Comparison of ENCODE assay signal across 8 mouse cellular contexts in genomic region chr2:25558774-25559173, GRCm38 (mm10). TPM values are rescaled to one million over a fixed set of nuclear protein-coding genes. Genes with fewer than 3 reads are reported as not detected.
A peak's percentile ranks its signal among the peaks of the same experiment; 100 is the strongest.
DNase-seq lines count a peak whose midpoint lies in the region; ATAC-seq lines count a peak whose summit lies in the region.
"Had no signal": no experiment of that assay in that cellular context is flagged by ENCODE, and none has a peak within 500 bp of the region (broad histone marks: within the 10 kb centered on the region; RNA-seq: fewer than 3 reads in every experiment).

No protein-coding gene starts in this region.

- no peak for DNase-seq in lung, adult 18-20 months
- DNase-seq in forebrain, embryonic 14.5 days (ENCODE audit: low spot score), result no peak
- no peak for DNase-seq in adrenal gland, postnatal 14 days

- peak overlapping the region; percentile 96 for H3K9ac ChIP-seq in lung, embryonic 16.5 days (ENCODE audit: low read length)
- H3K9ac ChIP-seq in forebrain, embryonic 14.5 days (ENCODE audit: low read length), result peak overlapping the region; percentile 97
- peak overlapping the region; percentile 94 for H3K9ac ChIP-seq in limb, embryonic 15.5 days
- peak overlapping the region; percentile 95 for H3K9ac ChIP-seq in stomach, embryonic 16.5 days (ENCODE audit: low read length)

- ATAC-seq in lung, embryonic 16.5 days (ENCODE audit: low read depth), result no peak
- ATAC-seq in forebrain, embryonic 14.5 days, result no peak
- ATAC-seq in limb, embryonic 15.5 days (ENCODE audit: insufficient number of reproducible peaks, low FRiP score, low TSS enrichment, low read depth), result no peak
- ATAC-seq in stomach, embryonic 16.5 days (ENCODE audit: insufficient read depth, low FRiP score), result no peak
- no peak for ATAC-seq in cerebellum, adult (ENCODE audit: insufficient number of reproducible peaks, low FRiP score, low TSS enrichment)

- no peaks in the 10 kb centered on the region for H3K27me3 ChIP-seq in lung, embryonic 16.5 days (ENCODE audit: control insufficient read depth, insufficient read depth, low read depth, low read length)
- H3K27me3 ChIP-seq in forebrain, embryonic 14.5 days (replicated peaks; ENCODE audit: control insufficient read depth, insufficient read depth, low read length), result no peaks in the 10 kb centered on the region
- no peaks in the 10 kb centered on the region for H3K27me3 ChIP-seq in limb, embryonic 15.5 days
- H3K27me3 ChIP-seq in stomach, embryonic 16.5 days (ENCODE audit: control insufficient read depth, insufficient read depth, low read length), result no peaks in the 10 kb centered on the region

- H3K9me3 ChIP-seq in lung, embryonic 16.5 days (ENCODE audit: control insufficient read depth, low read length), result no peaks in the 10 kb centered on the region
- no peaks in the 10 kb centered on the region for H3K9me3 ChIP-seq in forebrain, embryonic 14.5 days (replicated peaks; ENCODE audit: control insufficient read depth, low read length)
- no peaks in the 10 kb centered on the region for H3K9me3 ChIP-seq in limb, embryonic 15.5 days
- no peaks in the 10 kb centered on the region for H3K9me3 ChIP-seq in stomach, embryonic 16.5 days (replicated peaks; ENCODE audit: control insufficient read depth, low read length)

- peak overlapping the region; percentile 82 for H3K4me2 ChIP-seq in lung, embryonic 16.5 days (ENCODE audit: low read depth, low read length)
- H3K4me2 ChIP-seq in forebrain, embryonic 14.5 days (ENCODE audit: low read length), result peak overlapping the region; percentile 86
- H3K4me2 ChIP-seq in limb, embryonic 15.5 days, result peak overlapping the region; percentile 83
- peak overlapping the region; percentile 95 for H3K4me2 ChIP-seq in stomach, embryonic 16.5 days (ENCODE audit: low read depth, low read length)

- H3K27ac ChIP-seq in lung, embryonic 16.5 days (ENCODE audit: low read length), result no peak overlapping the region
- no peak overlapping the region for H3K27ac ChIP-seq in forebrain, embryonic 14.5 days (ENCODE audit: low read depth, low read length)
- H3K27ac ChIP-seq in limb, embryonic 15.5 days, result peak overlapping the region; percentile 80; the same call in 1 of the 2 replicates
- H3K27ac ChIP-seq in stomach, embryonic 16.5 days (ENCODE audit: low read length), result no peak overlapping the region

- H3K4me1 ChIP-seq in lung, embryonic 16.5 days (replicated peaks; ENCODE audit: control insufficient read depth, insufficient read depth, low read length), result peaks cover 18% of the 10 kb centered on the region
- H3K4me1 ChIP-seq in forebrain, embryonic 14.5 days (ENCODE audit: control insufficient read depth, insufficient read depth, low read length), result peaks cover 17% of the 10 kb centered on the region
- H3K4me1 ChIP-seq in limb, embryonic 15.5 days, result peaks cover 31% of the 10 kb centered on the region
- peaks cover 18% of the 10 kb centered on the region for H3K4me1 ChIP-seq in stomach, embryonic 16.5 days (ENCODE audit: control insufficient read depth, insufficient read depth, low read length)

- H3K36me3 ChIP-seq in lung, embryonic 16.5 days (ENCODE audit: control insufficient read depth, insufficient read depth, low read length), result peaks cover 30% of the 10 kb centered on the region
- peaks cover 35% of the 10 kb centered on the region for H3K36me3 ChIP-seq in forebrain, embryonic 14.5 days (ENCODE audit: control insufficient read depth, insufficient read depth, low read length)
- peaks cover 43% of the 10 kb centered on the region for H3K36me3 ChIP-seq in limb, embryonic 15.5 days
- peaks cover 22% of the 10 kb centered on the region for H3K36me3 ChIP-seq in stomach, embryonic 16.5 days (ENCODE audit: control insufficient read depth, insufficient read depth, low read length)

- WGBS in lung, embryonic 16.5 days, result 70% methylated on average over 6 of the region's 6 CpGs
- 59% methylated on average over 6 of the region's 6 CpGs for WGBS in forebrain, embryonic 14.5 days
- WGBS in limb, embryonic 15.5 days, result 42% methylated on average over 6 of the region's 6 CpGs
- WGBS in stomach, embryonic 16.5 days, result 59% methylated on average over 6 of the region's 6 CpGs

- H3K4me3 ChIP-seq in lung, embryonic 16.5 days (ENCODE audit: low read length), result peak overlapping the region; percentile 94
- H3K4me3 ChIP-seq in forebrain, embryonic 14.5 days (ENCODE audit: low read depth, low read length), result peak overlapping the region; percentile 89
- peak overlapping the region; percentile 99 for H3K4me3 ChIP-seq in limb, embryonic 15.5 days
- H3K4me3 ChIP-seq in stomach, embryonic 16.5 days (replicated peaks; ENCODE audit: low read length), result peak overlapping the region; percentile 87

RNA-seq across cellular contexts. Expression of gene Edf1, which starts 1.1 kb away (rescaled TPM):
- 319 and 355 TPM in 2 replicates for polyA plus RNA-seq in lung, embryonic 16.5 days (2015; fragmentation: Nextera tagmentation; extraction: Ambion mirVana)
- 369 and 370 TPM in 2 replicates for polyA plus RNA-seq in forebrain, embryonic 14.5 days (2014; fragmentation: Nextera tagmentation; extraction: Ambion mirVana)
- 388 and 396 TPM in 2 replicates for polyA plus RNA-seq in limb, embryonic 15.5 days (2015; fragmentation: Nextera tagmentation; extraction: Ambion mirVana)
- polyA plus RNA-seq in stomach, embryonic 16.5 days (2015; fragmentation: Nextera tagmentation; extraction: Ambion mirVana), result 377 and 401 TPM in 2 replicates
- total RNA-seq in adrenal gland, postnatal 14 days (2021), result 312 and 335 TPM in 2 replicates

RNA-seq across cellular contexts. Expression of gene Traf2, which starts 12.0 kb away (rescaled TPM):
- polyA plus RNA-seq in lung, embryonic 16.5 days (2015; fragmentation: Nextera tagmentation; extraction: Ambion mirVana), result 38.2 and 39.1 TPM in 2 replicates
- 26.7 and 29.4 TPM in 2 replicates for polyA plus RNA-seq in forebrain, embryonic 14.5 days (2014; fragmentation: Nextera tagmentation; extraction: Ambion mirVana)
- polyA plus RNA-seq in limb, embryonic 15.5 days (2015; fragmentation: Nextera tagmentation; extraction: Ambion mirVana), result 34.4 and 35.7 TPM in 2 replicates
- 31.5 and 32.1 TPM in 2 replicates for polyA plus RNA-seq in stomach, embryonic 16.5 days (2015; fragmentation: Nextera tagmentation; extraction: Ambion mirVana)
- total RNA-seq in adrenal gland, postnatal 14 days (2021), result 21.8 and 24.4 TPM in 2 replicates

RNA-seq across cellular contexts. Expression of gene Mamdc4, which starts 15.9 kb away (rescaled TPM):
- polyA plus RNA-seq in lung, embryonic 16.5 days (2015; fragmentation: Nextera tagmentation; extraction: Ambion mirVana), result 3.1 and 8.2 TPM in 2 replicates
- polyA plus RNA-seq in forebrain, embryonic 14.5 days (2014; fragmentation: Nextera tagmentation; extraction: Ambion mirVana), result 0.84 and 2.2 TPM in 2 replicates
- polyA plus RNA-seq in limb, embryonic 15.5 days (2015; fragmentation: Nextera tagmentation; extraction: Ambion mirVana), result 0.81 and 6.0 TPM in 2 replicates
- polyA plus RNA-seq in stomach, embryonic 16.5 days (2015; fragmentation: Nextera tagmentation; extraction: Ambion mirVana), result 74.0 and 87.4 TPM in 2 replicates
- 4.7 and 5.0 TPM in 2 replicates for total RNA-seq in adrenal gland, postnatal 14 days (2021)

RNA-seq across cellular contexts. Expression of gene Phpt1, which starts 16.2 kb away (rescaled TPM):
- 164 and 167 TPM in 2 replicates for polyA plus RNA-seq in lung, embryonic 16.5 days (2015; fragmentation: Nextera tagmentation; extraction: Ambion mirVana)
- 168 and 216 TPM in 2 replicates for polyA plus RNA-seq in forebrain, embryonic 14.5 days (2014; fragmentation: Nextera tagmentation; extraction: Ambion mirVana)
- 129 and 139 TPM in 2 replicates for polyA plus RNA-seq in limb, embryonic 15.5 days (2015; fragmentation: Nextera tagmentation; extraction: Ambion mirVana)
- polyA plus RNA-seq in stomach, embryonic 16.5 days (2015; fragmentation: Nextera tagmentation; extraction: Ambion mirVana), result 120 and 123 TPM in 2 replicates
- total RNA-seq in adrenal gland, postnatal 14 days (2021), result 56.6 and 58.1 TPM in 2 replicates

RNA-seq across cellular contexts. Expression of gene Ajm1, which starts 22.8 kb away (rescaled TPM):
- 0.21 TPM in 1 of 2 replicates, not detected in the other for polyA plus RNA-seq in lung, embryonic 16.5 days (2015; fragmentation: Nextera tagmentation; extraction: Ambion mirVana)
- 2.2 and 4.2 TPM in 2 replicates for polyA plus RNA-seq in forebrain, embryonic 14.5 days (2014; fragmentation: Nextera tagmentation; extraction: Ambion mirVana)
- polyA plus RNA-seq in limb, embryonic 15.5 days (2015; fragmentation: Nextera tagmentation; extraction: Ambion mirVana), result 0.29 and 0.44 TPM in 2 replicates
- 0.26 and 0.94 TPM in 2 replicates for polyA plus RNA-seq in stomach, embryonic 16.5 days (2015; fragmentation: Nextera tagmentation; extraction: Ambion mirVana)
- 2.1 and 3.0 TPM in 2 replicates for total RNA-seq in adrenal gland, postnatal 14 days (2021)
- total RNA-seq: neutrophil, adult 5-6 weeks had no signal
